9 mouse cellular contexts compared by ENCODE assay signal in genomic region chr16:23127311-23127672, GRCm38 (mm10). TPM values are rescaled to one million over a fixed set of nuclear protein-coding genes. Genes with fewer than 3 reads are reported as not detected.
DNase-seq lines count a peak whose midpoint lies in the region; ATAC-seq and TF ChIP-seq lines count a peak whose summit lies in the region.
"Had no signal": no experiment of that assay in that cellular context is flagged by ENCODE, and none has a peak within 500 bp of the region (broad histone marks: within the 10 kb centered on the region; RNA-seq: fewer than 3 reads in every experiment).

No protein-coding gene starts in this region.

- TF ChIP-seq CTCF in C2C12 (IDR thresholded peaks at IDR 0.05; ENCODE audit: control insufficient read depth, insufficient read depth, insufficient read length), result no peak
- TF ChIP-seq CTCF in liver, embryonic 14.5 days (IDR thresholded peaks at IDR 0.05; ENCODE audit: low read depth), result no peak

- under 1% methylated on average over 4 of the region's 4 CpGs for WGBS in heart, embryonic 10.5 days
- 0% methylated on average over 4 of the region's 4 CpGs for whole genome bisulfite sequencing in forebrain, embryonic 13.5 days
- whole genome bisulfite sequencing in liver, embryonic 14.5 days (ENCODE audit: insufficient replicate concordance), result 0% methylated on average over 4 of the region's 4 CpGs

- H3K4me1 ChIP-seq in heart, embryonic 10.5 days, result peaks cover 19% of the 10 kb centered on the region
- peaks cover 27% of the 10 kb centered on the region for H3K4me1 ChIP-seq in forebrain, embryonic 13.5 days
- H3K4me1 ChIP-seq in liver, embryonic 14.5 days (replicated peaks; ENCODE audit: control insufficient read depth in 2 of 2, insufficient read depth in 2 of 2, low read length in 1 of 2), result peaks cover 10 to 12% of the 10 kb centered on the region in 2 experiments; a peak in 3 of 4 replicates

- no peak for ATAC-seq in forebrain, embryonic 13.5 days
- ATAC-seq in liver, embryonic 14.5 days (ENCODE audit: insufficient read depth), result peak; percentile 50

- no peaks in the 10 kb centered on the region for H3K9me3 ChIP-seq in heart, embryonic 10.5 days
- H3K9me3 ChIP-seq in forebrain, embryonic 13.5 days (replicated peaks), result no peaks in the 10 kb centered on the region
- H3K9me3 ChIP-seq in liver, embryonic 14.5 days (ENCODE audit: control insufficient read depth, low read length), result no peaks in the 10 kb centered on the region

- peak overlapping the region; percentile 87 for H3K4me2 ChIP-seq in forebrain, embryonic 13.5 days
- H3K4me2 ChIP-seq in liver, embryonic 14.5 days (ENCODE audit: low read depth), result peak overlapping the region; percentile 97

- no peaks in the 10 kb centered on the region for H3K27me3 ChIP-seq in heart, embryonic 10.5 days (ENCODE audit: insufficient read depth, poor library complexity, severe bottlenecking)
- H3K27me3 ChIP-seq in C2C12 (ENCODE audit: control insufficient read depth, insufficient read depth, insufficient read length), result no peaks in the 10 kb centered on the region
- H3K27me3 ChIP-seq in forebrain, embryonic 13.5 days, result no peaks in the 10 kb centered on the region
- no peaks in the 10 kb centered on the region for H3K27me3 ChIP-seq in liver, embryonic 14.5 days (ENCODE audit: control insufficient read depth, insufficient read depth, low read length)

- H3ac ChIP-seq in C2C12 (ENCODE audit: control insufficient read depth, insufficient read length, low read depth), result peak overlapping the region; percentile 20

- H3K27ac ChIP-seq in heart, embryonic 10.5 days, result peak overlapping the region; percentile 98
- H3K27ac ChIP-seq in forebrain, embryonic 13.5 days, result peak overlapping the region; percentile 96; the same call in 1 of the 2 replicates
- peak overlapping the region; percentile 97 for H3K27ac ChIP-seq in liver, embryonic 14.5 days

- peak overlapping the region; percentile 93 for H3K9ac ChIP-seq in forebrain, embryonic 13.5 days
- peak overlapping the region; percentile 95 for H3K9ac ChIP-seq in liver, embryonic 14.5 days (replicated peaks)

- peak overlapping the region; percentile 82 for H3K4me3 ChIP-seq in heart, embryonic 10.5 days
- peak overlapping the region; percentile 74 for H3K4me3 ChIP-seq in C2C12 (ENCODE audit: insufficient read depth, poor library complexity, severe bottlenecking)
- peak overlapping the region; percentile 77 for H3K4me3 ChIP-seq in forebrain, embryonic 13.5 days
- peak overlapping the region; percentile 76 to 94 for H3K4me3 ChIP-seq in liver, embryonic 14.5 days (ENCODE audit: insufficient read depth in 1 of 2, low read depth in 2 of 2, low read length in 2 of 2)

- H3K79me2 ChIP-seq in C2C12 (ENCODE audit: control insufficient read depth, insufficient read depth), result peaks cover 35% of the 10 kb centered on the region

- peaks cover 25% of the 10 kb centered on the region for H3K36me3 ChIP-seq in heart, embryonic 10.5 days
- H3K36me3 ChIP-seq in C2C12 (ENCODE audit: control insufficient read depth, insufficient read depth), result peaks cover 28% of the 10 kb centered on the region
- H3K36me3 ChIP-seq in forebrain, embryonic 13.5 days (ENCODE audit: poor library complexity, severe bottlenecking), result peaks cover 22% of the 10 kb centered on the region
- H3K36me3 ChIP-seq in liver, embryonic 14.5 days (replicated peaks; ENCODE audit: control insufficient read depth, insufficient read depth, low read depth), result peaks cover 19% of the 10 kb centered on the region

- no peak for DNase-seq in heart, embryonic 10.5 days (ENCODE audit: low spot score)
- no peak for DNase-seq in heart, adult 18-20 months
- DNase-seq in liver, embryonic 14.5 days (ENCODE audit: low read depth in 3 of 3, low spot score in 3 of 3), result no peak
- no peak for DNase-seq in T-cell, adult 2 months (ENCODE audit: low spot score)
- DNase-seq in embryo, embryonic 9.5 days (ENCODE audit: extremely low spot score), result no peak
- no peak for DNase-seq in right cerebral cortex, postnatal 25 days

- TF ChIP-seq EP300 in liver, embryonic 14.5 days (IDR thresholded peaks at IDR 0.05; ENCODE audit: low read depth), result no peak

- peaks cover 21% of the 10 kb centered on the region for H3K79me3 ChIP-seq in C2C12 (ENCODE audit: low read depth)

TF ChIP-seq in C2C12, 6 proteins besides CTCF, POLR2A, EP300 and RAD21:
- no peak for TF ChIP-seq CEBPB (IDR thresholded peaks at IDR 0.05; ENCODE audit: low read depth)

RNA-seq across cellular contexts. Expression of gene Rfc4, which starts 0.2 kb away (rescaled TPM):
- polyA plus RNA-seq in heart, embryonic 10.5 days (2016; fragmentation: Nextera tagmentation; extraction: Ambion mirVana), result 134 and 158 TPM in 2 replicates
- 10 to 100 TPM in 1 of 2 experiments, 1 to 10 TPM in 1; 8.3 to 10.1 TPM for total RNA-seq in heart, adult 18-20 months (2021)
- 39.8 TPM for polyA plus RNA-seq in C2C12 (2012; fragmentation: generic; extraction: Trizol)
- polyA plus RNA-seq in forebrain, embryonic 13.5 days (2015; fragmentation: Nextera tagmentation; extraction: Ambion mirVana), result 150 and 164 TPM in 2 replicates
- 6.5 and 17.1 TPM in 2 replicates for polyA plus RNA-seq in liver, embryonic 14.5 days (2012; rRNA removed)
- polyA plus RNA-seq in liver, embryonic 14.5 days (2014; fragmentation: Nextera tagmentation; extraction: Ambion mirVana), result 177 and 178 TPM in 2 replicates

RNA-seq across cellular contexts. Expression of gene Adipoq, which starts 19.0 kb away (rescaled TPM):
- 0.14 TPM in 1 of 2 replicates, not detected in the other for polyA plus RNA-seq in heart, embryonic 10.5 days (2016; fragmentation: Nextera tagmentation; extraction: Ambion mirVana)
- 10 to 100 TPM; 14.8 to 64.6 TPM for total RNA-seq in heart, adult 18-20 months (2021)
- polyA plus RNA-seq in C2C12 (2012; fragmentation: generic; extraction: Trizol), result not detected
- polyA plus RNA-seq in forebrain, embryonic 13.5 days (2015; fragmentation: Nextera tagmentation; extraction: Ambion mirVana), result not detected in 2 replicates
- polyA plus RNA-seq in liver, embryonic 14.5 days (2012; rRNA removed), result not detected in 2 replicates
- polyA plus RNA-seq in liver, embryonic 14.5 days (2014; fragmentation: Nextera tagmentation; extraction: Ambion mirVana), result not detected in 2 replicates
- total RNA-seq: common myeloid progenitor, adult 5-6 weeks had no signal

RNA-seq across cellular contexts. Expression of gene Eif4a2, which starts 20.0 kb away (rescaled TPM):
- polyA plus RNA-seq in heart, embryonic 10.5 days (2016; fragmentation: Nextera tagmentation; extraction: Ambion mirVana), result 163 and 184 TPM in 2 replicates
- total RNA-seq in heart, adult 18-20 months (2021), result 100 to 1,000 TPM; 420 to 448 TPM
- polyA plus RNA-seq in C2C12 (2012; fragmentation: generic; extraction: Trizol), result 86.9 TPM
- 229 and 252 TPM in 2 replicates for polyA plus RNA-seq in forebrain, embryonic 13.5 days (2015; fragmentation: Nextera tagmentation; extraction: Ambion mirVana)
- 111 and 159 TPM in 2 replicates for polyA plus RNA-seq in liver, embryonic 14.5 days (2012; rRNA removed)
- polyA plus RNA-seq in liver, embryonic 14.5 days (2014; fragmentation: Nextera tagmentation; extraction: Ambion mirVana), result 55.9 and 66.5 TPM in 2 replicates
